ENCODE assay signal across 14 mouse cellular contexts in the genomic region with DNA sequence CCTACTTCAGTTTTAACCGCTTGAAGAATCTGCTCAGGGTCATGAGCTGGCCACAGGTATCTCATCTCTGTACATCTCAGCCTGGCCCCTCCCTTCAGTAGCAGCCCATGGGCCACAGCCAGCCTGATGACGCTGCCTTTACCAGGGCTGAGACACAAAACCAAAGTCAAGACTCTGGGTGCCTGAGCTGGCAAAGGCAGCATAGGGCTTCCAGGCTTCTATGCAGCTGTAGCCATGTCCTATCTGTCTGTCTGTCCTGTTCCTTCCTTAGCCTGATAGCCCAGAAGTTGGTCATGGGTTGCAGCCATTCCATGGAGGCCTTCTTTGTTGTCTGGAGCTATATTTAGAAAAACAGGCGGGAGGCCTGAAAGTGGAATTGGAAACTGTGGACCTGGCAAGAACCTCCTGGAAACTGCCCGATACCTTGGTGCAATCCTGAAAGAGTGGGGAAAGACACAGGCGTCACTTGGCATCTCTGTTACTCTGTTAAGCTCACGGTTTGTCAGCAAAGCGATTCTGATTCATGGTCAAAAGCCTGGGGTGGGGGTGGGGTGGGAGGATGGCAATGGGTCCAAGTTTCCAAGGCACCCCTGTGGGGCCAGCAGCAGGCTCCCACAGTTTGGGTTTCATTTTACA. TPM values are rescaled to one million over a fixed set of nuclear protein-coding genes. Genes with fewer than 3 reads are reported as not detected.
DNase-seq lines count a peak whose midpoint lies in the region; ATAC-seq and TF ChIP-seq lines count a peak whose summit lies in the region.
"Had no signal": no experiment of that assay in that cellular context is flagged by ENCODE, and none has a peak within 500 bp of the region (broad histone marks: within the 10 kb centered on the region; RNA-seq: fewer than 3 reads in every experiment).

No protein-coding gene starts in this region.

- DNase-seq in adrenal gland, postnatal 14 days, result peak; percentile 29
- no peak for DNase-seq in adrenal gland, postnatal 25 days
- no peak for DNase-seq in heart, adult 9 months (ENCODE audit: low spot score in 2 of 2)
- DNase-seq in cerebellum, adult 9-11 months, result peak; percentile 57
- no peak for DNase-seq in lung, adult 2 months
- no peak for DNase-seq in thymus, postnatal 25 days
- DNase-seq: kidney, adult 2 months; layer of hippocampus, postnatal 36 days had no signal

- 62% methylated on average over 7 of the region's 7 CpGs for WGBS in heart, embryonic 12.5 days
- WGBS in limb, embryonic 12.5 days, result 86% methylated on average over 7 of the region's 7 CpGs
- 63% methylated on average over 7 of the region's 7 CpGs for WGBS in lung, adult 2 months

- no peaks in the 10 kb centered on the region for H3K9me3 ChIP-seq in heart, embryonic 12.5 days (replicated peaks)
- no peaks in the 10 kb centered on the region for H3K9me3 ChIP-seq in limb, embryonic 12.5 days
- H3K9me3 ChIP-seq: forebrain, embryonic 15.5 days; neural tube, embryonic 15.5 days had no signal

- H3K4me1 ChIP-seq in heart, embryonic 12.5 days (replicated peaks), result peaks cover 83% of the 10 kb centered on the region
- H3K4me1 ChIP-seq in limb, embryonic 12.5 days (replicated peaks), result peaks cover 42% of the 10 kb centered on the region
- no peaks in the 10 kb centered on the region; the same call in 1 of the 2 replicates for H3K4me1 ChIP-seq in lung, adult 2 months (ENCODE audit: control insufficient read depth, insufficient read depth, low read length)

- no peaks in the 10 kb centered on the region for H3K27me3 ChIP-seq in heart, embryonic 12.5 days (replicated peaks)
- no peaks in the 10 kb centered on the region for H3K27me3 ChIP-seq in limb, embryonic 12.5 days
- H3K27me3 ChIP-seq: forebrain, embryonic 15.5 days; neural tube, embryonic 15.5 days; Patski had no signal

- H3K4me3 ChIP-seq in heart, embryonic 12.5 days, result no peak overlapping the region
- no peak overlapping the region for H3K4me3 ChIP-seq in limb, embryonic 12.5 days (replicated peaks)
- no peak overlapping the region for H3K4me3 ChIP-seq in lung, adult 2 months (replicated peaks; ENCODE audit: extremely low read depth, low read depth, low read length)
- H3K4me3 ChIP-seq: forebrain, embryonic 15.5 days; neural tube, embryonic 15.5 days had no signal

- peaks cover 1% of the 10 kb centered on the region; the same call in 1 of the 2 replicates for H3K36me3 ChIP-seq in heart, embryonic 12.5 days
- no peaks in the 10 kb centered on the region for H3K36me3 ChIP-seq in limb, embryonic 12.5 days
- H3K36me3 ChIP-seq: forebrain, embryonic 15.5 days; neural tube, embryonic 15.5 days had no signal

- no peak overlapping the region for H3K9ac ChIP-seq in heart, embryonic 12.5 days
- H3K9ac ChIP-seq in limb, embryonic 12.5 days (replicated peaks), result no peak overlapping the region
- H3K9ac ChIP-seq: forebrain, embryonic 15.5 days; neural tube, embryonic 15.5 days had no signal

- TF ChIP-seq POLR2A in lung, adult 2 months (IDR thresholded peaks at IDR 0.05; ENCODE audit: borderline replicate concordance, extremely low read depth, low read depth, low read length), result no peak

- no peak for ATAC-seq in heart, embryonic 12.5 days (ENCODE audit: insufficient number of reproducible peaks, low FRiP score)
- no peak for ATAC-seq in limb, embryonic 12.5 days (ENCODE audit: insufficient number of reproducible peaks, insufficient read depth, low FRiP score, low TSS enrichment, low read depth)
- ATAC-seq: forebrain, embryonic 15.5 days; hindbrain, postnatal 0 days; Patski had no signal

- no peak overlapping the region for H3K4me2 ChIP-seq in heart, embryonic 12.5 days
- H3K4me2 ChIP-seq in limb, embryonic 12.5 days, result no peak overlapping the region
- H3K4me2 ChIP-seq: forebrain, embryonic 15.5 days; neural tube, embryonic 15.5 days had no signal

- H3K27ac ChIP-seq in heart, embryonic 12.5 days (ENCODE audit: poor library complexity, severe bottlenecking), result peak overlapping the region; percentile 69
- H3K27ac ChIP-seq in limb, embryonic 12.5 days, result 0 out of 2 replicates have a peak overlapping the region, but pooled peaks have one; percentile 5
- H3K27ac ChIP-seq: forebrain, embryonic 15.5 days; hindbrain, postnatal 0 days; neural tube, embryonic 15.5 days had no signal

- no peak for TF ChIP-seq CTCF in lung, adult 2 months (IDR thresholded peaks at IDR 0.05; ENCODE audit: insufficient read depth, low read length)

RNA-seq across cellular contexts. Expression of a gene that starts 33.1 kb away (rescaled TPM):
- 10.3 and 13.7 TPM in 2 replicates for total RNA-seq in adrenal gland, postnatal 14 days (2021)
- 11.5 and 12.6 TPM in 2 replicates for total RNA-seq in adrenal gland, postnatal 25 days (2021)
- 91.4 and 96.7 TPM in 2 replicates for polyA plus RNA-seq in heart, embryonic 12.5 days (2016; fragmentation: Nextera tagmentation; extraction: Ambion mirVana)
- 13.3 and 14.1 TPM in 2 replicates for polyA plus RNA-seq in limb, embryonic 12.5 days (2016; fragmentation: Nextera tagmentation; extraction: Ambion mirVana)
- 28.3 and 32.3 TPM in 2 replicates for polyA plus RNA-seq in lung, adult 2 months (2012; rRNA removed)

Comparison
In these comparisons a context has a peak if more than half of its experiments do, and no peak if none do; other contexts are left out.
1. DNase-seq: peak in adrenal gland, postnatal 14 days (single experiment) and cerebellum, adult 9-11 months (single experiment); none in adrenal gland, postnatal 25 days (single experiment), heart, adult 9 months (0 of 2), lung, adult 2 months (single experiment) and thymus, postnatal 25 days (single experiment).